Mouse (Mus musculus): Measurements from ENCODE around the gene Xrcc4.

DNA sequence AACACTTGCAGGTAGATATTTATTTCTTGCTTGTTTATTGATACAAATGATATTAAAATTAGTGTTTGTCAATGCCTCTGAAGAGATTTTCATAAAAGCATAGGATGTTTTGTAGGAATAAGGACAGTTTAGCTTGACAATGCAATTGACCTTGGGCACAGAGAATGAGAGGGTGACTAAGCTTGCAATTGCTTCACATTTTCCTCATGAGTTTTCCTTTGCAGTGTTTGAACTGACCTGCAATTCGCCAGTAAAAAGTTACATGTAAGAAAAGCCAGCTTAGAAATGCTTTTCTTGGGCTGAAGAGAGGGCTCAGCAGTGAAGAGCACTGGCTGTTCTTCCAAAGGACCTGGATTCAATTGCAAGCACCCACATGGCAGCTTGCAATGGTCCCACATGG is 312.3 kb downstream of the Xrcc4 start:
- TF ChIP-seq CTCF (IDR thresholded peaks at IDR 0.05; ENCODE audit: low read depth, low read length) (no peak), POLR2A (IDR thresholded peaks at IDR 0.05; ENCODE audit: insufficient read depth, low read length) (no peak), EP300 (IDR thresholded peaks at IDR 0.05; ENCODE audit: insufficient read depth, low read depth, low read length) (no peak)
